Mouse (Mus musculus) adrenal gland, adult 18-20 months (tissue): Measurements from ENCODE around the gene 1810024B03Rik. TPM values are rescaled to one million over a fixed set of nuclear protein-coding genes. Genes with fewer than 3 reads are reported as not detected.

Experiments used
- DNase-seq, 2 experiments: peaks; one replicate each; pipeline ENCODE4 v3.0.0; 2021 to 2022; ENCODE audit warnings: low spot score in 2 of 2
- total RNA-seq, 2 experiments: library from RNA; stranded (reverse); gene quantifications; 1 replicate in 1 of 2; 2 replicates in 1 of 2; pipeline ENCODE4 v1.2.3; 2021

1810024B03Rik gene
- total RNA-seq, 2 experiments from 2014 or later, result 0.96 to 1.5 TPM

DNA sequence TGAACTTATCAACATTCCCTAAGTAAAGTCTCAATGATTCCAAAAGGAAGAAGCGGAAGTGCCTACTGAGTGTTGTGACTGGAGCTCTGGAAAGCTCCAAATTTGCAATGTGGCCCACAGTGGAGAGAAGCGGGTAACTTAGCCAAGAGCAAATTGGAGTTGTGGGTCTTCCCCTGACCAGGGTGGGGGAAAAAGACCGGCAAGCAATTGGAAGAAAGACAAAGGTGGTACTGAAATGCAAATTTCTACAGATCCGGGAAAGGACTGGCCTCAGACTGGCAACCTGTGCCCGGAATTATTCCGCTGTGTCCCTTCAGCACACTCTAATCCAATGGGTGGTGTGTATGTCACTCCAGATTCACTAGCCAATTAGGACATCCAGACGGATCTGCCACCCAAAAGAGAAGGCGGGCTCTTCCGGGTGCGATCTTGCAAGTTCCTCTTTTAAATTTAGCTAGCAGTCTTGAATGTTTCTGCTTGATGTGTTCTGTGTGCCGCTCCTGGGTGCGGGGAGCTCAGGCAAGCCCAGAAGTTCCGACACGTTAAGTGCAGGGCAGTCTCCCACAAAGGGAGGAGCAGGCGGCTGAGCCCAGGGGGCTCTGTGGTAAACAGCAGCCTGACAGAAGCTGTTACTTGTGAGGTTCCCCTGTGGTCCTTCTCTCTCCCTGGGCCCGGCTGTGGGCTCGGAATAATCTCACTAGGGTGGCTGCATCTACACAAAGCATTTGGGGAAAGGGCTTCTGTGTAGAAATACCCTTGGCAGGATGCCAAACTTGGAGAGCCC is 25.3 kb downstream of the 1810024B03Rik start:
- DNase-seq, result peak; percentile 57

GRCm38 (mm10) chr2:127166261-127166660 is 41.8 kb downstream of the 1810024B03Rik start:
- peak in 1 of 2 experiments; percentile 7 for DNase-seq

GRCm38 (mm10) chr2:127165675-127166074 is 42.4 kb downstream of the 1810024B03Rik start:
- no peak for DNase-seq

- no peak for DNase-seq
These were observed 62.4 kb downstream of the 1810024B03Rik start for GRCm38 (mm10) chr2:127145699-127146098.

GRCm38 (mm10) chr2:127143158-127144063 is 64.7 kb downstream of the 1810024B03Rik start, which contains the start of gene Itpripl1:
Gene Itpripl1, minus strand, starts transcription at chr2:127143442.
- DNase-seq, result peak; percentile 65 to 72

DNA sequence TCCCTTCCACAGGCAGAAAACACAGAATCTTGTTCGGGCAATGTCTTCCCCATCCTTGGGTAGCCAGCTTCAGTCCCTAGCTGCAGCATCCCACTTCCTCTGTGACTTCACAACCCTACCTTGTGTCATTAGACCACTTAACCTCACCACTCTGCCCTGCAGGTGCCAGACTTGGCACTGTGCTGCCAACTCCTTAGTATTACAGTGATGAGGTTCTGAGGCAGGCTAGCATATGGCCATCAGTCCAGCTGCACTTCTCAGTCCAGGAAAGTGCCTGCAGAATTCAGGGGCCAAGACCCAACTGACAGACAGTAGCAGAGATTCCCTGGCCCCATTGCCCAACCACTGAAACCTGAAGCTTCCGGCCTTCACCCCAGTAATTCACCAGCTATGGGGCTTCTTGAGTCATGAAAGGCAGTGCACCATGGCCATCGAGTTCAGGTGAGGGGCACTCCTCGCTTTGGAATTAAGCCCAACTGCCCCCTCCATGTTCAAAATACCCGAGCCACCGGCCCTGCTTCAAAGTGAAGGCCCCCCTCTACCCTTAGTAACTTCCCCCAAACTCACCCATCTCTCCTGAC is 65.4 kb downstream of the 1810024B03Rik start:
- no peak for DNase-seq

- DNase-seq, result no peak
These were observed 66.0 kb downstream of the 1810024B03Rik start for GRCm38 (mm10) chr2:127142031-127142430.

- DNase-seq, result no peak
These were observed 68.1 kb downstream of the 1810024B03Rik start for GRCm38 (mm10) chr2:127140011-127140410.

DNA sequence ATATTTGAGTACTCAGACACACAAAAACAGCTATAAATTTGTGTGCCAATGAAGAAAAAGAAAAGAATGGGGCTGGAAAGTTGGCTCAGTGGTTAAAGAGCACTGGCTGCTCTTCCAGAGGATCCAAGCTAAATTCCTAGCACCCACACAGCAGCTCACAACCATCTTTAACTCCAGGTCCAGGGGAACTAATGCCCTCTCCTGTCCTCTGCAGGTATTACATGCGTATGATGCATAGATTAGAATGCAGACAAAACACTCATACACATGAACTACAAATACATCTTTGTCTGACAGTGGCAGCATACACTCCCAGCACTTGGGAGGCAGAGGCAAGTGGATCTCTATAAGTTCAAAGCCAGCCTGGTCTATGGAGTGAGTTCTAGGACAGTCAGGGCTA is 68.5 kb downstream of the 1810024B03Rik start:
- DNase-seq, result no peak

DNA sequence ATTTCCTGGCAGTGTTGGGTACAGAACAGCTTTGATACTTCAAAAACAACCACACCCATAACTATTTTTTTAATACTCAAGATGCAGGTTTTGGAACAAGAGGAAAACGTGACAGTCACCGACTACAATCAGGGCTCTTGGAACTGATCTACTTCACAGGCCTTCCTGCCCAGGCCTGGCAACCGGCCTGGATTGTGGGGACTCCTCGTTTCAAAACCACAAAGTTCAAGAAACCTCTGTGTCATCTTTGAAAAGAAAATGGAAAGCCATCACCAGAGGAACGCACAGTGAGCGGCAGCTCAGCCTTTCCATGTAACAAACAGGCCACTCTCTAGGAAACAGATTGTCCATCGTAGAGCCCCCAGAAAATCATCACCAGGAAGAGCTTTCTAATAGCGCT is 69.0 kb downstream of the 1810024B03Rik start:
- no peak for DNase-seq

DNA sequence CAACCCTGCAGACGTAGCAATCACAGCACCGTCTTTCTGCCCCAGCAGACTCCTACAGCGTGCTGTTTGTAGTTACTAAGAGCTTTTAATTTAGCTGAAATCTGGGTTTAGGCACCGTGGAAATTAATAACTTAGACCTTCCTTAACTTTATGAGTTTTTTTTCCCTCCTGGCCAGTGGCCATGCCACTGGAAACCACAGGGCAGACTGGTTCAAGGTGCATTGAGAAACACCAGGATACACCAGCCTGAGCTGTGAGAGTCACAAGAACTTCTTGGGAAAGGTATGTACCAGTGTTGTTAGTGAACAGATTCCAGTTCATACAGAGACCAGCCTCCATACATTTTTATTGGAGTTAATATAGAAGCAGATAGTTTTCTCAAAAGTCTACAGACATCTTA is 69.6 kb downstream of the 1810024B03Rik start:
- DNase-seq, result no peak

DNA sequence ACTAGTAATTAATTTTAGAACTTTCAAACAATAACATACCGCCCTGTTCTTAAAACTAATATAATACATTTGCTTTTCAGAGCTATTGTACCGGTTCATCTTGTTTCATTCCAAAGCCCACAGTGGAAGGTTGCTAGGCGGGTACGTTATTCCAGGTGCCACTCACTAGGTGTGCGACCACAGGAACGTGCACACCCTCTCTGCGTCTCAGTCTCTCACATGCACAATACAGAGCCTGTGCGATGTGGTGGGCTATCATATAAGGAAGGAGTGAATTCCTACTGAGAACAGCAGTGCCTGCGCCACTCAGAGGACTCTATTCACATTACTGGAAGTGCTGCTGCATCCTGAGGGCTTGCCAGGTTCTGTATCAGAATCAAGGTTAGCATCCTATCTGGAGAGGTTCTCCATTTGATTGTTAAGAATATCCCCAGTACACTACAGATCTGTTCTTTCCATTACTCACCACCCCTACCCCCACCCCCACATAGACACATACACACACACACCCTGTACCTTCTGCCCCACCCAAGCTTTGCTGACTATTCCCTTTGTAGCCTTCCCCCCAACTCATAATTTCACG is 70.2 kb downstream of the 1810024B03Rik start:
- no peak for DNase-seq

GRCm38 (mm10) chr2:127136979-127137378 is 71.1 kb downstream of the 1810024B03Rik start:
- no peak for DNase-seq

Other genes starting within 250 kb of the 1810024B03Rik start
- gene Ap4e1, start 199.6 kb downstream of the 1810024B03Rik start, total RNA-seq, result 1 to 10 TPM; 8.1 to 8.2 TPM
- 10 to 100 TPM; 21.6 to 33.8 TPM for gene Blvra, start 137.6 kb downstream of the 1810024B03Rik start, total RNA-seq
- gene Ncaph, start 74.3 kb downstream of the 1810024B03Rik start, total RNA-seq, result 1 to 10 TPM; 1.3 to 1.9 TPM
- gene Itpripl1, start 64.8 kb downstream of the 1810024B03Rik start, total RNA-seq, result 1 to 10 TPM; 4.7 to 5.8 TPM
- gene Snrnp200, start 106 bp upstream of the 1810024B03Rik start, total RNA-seq, result 10 to 100 TPM; 63.0 to 68.6 TPM
- gene Ciao1, start 39.5 kb upstream of the 1810024B03Rik start, total RNA-seq, result 100 to 1,000 TPM in 1 of 2 experiments, 10 to 100 TPM in 1; 92.7 to 103 TPM
- 10 to 100 TPM; 71.4 to 80.8 TPM for gene Tmem127, start 39.6 kb upstream of the 1810024B03Rik start, total RNA-seq
- gene Stard7, start 61.9 kb upstream of the 1810024B03Rik start, total RNA-seq, result 100 to 1,000 TPM in 1 of 2 experiments, 10 to 100 TPM in 1; 81.9 to 100 TPM
- 1 to 10 TPM in 1 of 2 experiments, under 1 TPM in 1; 0.66 to 2.0 TPM for gene Dusp2, start 127.9 kb upstream of the 1810024B03Rik start, total RNA-seq
- not detected for gene Astl, start 130.4 kb upstream of the 1810024B03Rik start, total RNA-seq
- gene Adra2b, start 154.9 kb upstream of the 1810024B03Rik start, total RNA-seq, result 1 to 10 TPM; 1.1 to 1.9 TPM
- under 1 TPM in 1 of 2 experiments, not detected in 1; 0.19 TPM for gene Gpat2, start 216.9 kb upstream of the 1810024B03Rik start, total RNA-seq
- gene Fahd2a, start 236.3 kb upstream of the 1810024B03Rik start, total RNA-seq, result 10 to 100 TPM; 46.4 to 48.2 TPM